Mouse (Mus musculus): ENCODE data around the gene Pglyrp3.
"Not testable (repeated sequence)": the region's sequence is repeated elsewhere in the genome, so short reads cannot be mapped to it uniquely, and the experiment has no call there.

Gene Pglyrp3

DNA sequence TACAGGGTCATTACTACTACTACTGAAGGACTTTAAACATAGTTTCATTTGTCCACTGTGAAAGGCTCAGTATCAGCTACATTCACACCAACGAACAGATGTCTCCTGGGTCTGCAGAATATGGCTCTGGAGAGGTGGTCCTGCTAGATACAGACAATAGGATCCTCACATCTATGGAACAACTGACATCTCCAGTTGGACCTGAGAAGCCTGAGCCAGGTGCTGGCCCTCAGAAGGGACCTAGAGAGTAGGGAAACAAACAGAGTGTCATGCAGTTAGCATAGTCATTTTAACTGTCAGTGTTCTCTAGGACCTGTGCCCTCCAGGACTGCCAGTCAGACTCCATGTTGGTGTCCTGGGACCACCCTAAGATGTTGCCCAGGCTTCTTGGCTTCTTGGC lies at the start of gene Pglyrp3:
Gene Pglyrp3, plus strand, starts transcription at position 301 of the 400 bp plus-strand sequence.
- no peak for DNase-seq (ENCODE audit: low spot score in 2 of 2)

DNA sequence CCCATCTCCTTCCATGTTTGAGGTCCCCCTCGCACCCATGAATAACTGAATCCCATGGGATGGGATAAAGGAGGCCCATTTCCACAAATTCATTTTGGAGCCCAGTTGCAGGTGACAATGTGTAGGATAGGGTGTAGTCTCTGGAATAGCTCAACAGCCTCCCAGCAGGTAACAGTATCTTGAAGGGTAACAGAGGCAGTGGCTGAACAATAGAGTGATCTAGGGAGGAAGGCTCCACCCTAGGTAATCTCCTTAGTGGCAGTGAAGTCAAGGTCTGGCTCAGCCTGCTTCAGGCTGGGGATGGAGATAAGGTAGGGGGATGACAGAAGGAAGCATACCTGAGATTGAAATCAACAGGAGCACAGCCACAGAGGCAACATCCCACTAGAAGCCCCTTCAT lies 3.4 kb upstream of the Pglyrp3 start:
- DNase-seq (ENCODE audit: low spot score in 2 of 2) = no peak

DNA sequence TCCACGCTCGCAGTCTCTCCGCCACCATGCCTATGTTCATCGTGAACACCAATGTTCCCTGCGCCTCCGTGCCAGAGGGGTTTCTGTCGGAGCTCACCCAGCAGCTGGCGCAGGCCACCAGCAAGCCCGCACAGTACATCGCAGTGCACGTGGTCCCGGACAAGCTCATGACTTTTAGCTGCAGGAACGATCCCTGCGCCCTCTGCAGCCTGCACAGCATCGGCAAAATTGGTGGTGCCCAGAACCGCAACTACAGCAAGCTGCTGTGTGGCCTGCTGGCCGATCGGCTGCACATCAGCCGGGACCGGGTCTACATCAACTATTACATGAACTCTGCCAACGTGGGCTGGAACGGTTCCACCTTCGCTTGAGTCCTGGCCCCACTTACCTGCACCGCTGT lies 10.2 kb downstream of the Pglyrp3 start:
- DNase-seq (ENCODE audit: low spot score in 2 of 2) = not testable (repeated sequence)

DNA sequence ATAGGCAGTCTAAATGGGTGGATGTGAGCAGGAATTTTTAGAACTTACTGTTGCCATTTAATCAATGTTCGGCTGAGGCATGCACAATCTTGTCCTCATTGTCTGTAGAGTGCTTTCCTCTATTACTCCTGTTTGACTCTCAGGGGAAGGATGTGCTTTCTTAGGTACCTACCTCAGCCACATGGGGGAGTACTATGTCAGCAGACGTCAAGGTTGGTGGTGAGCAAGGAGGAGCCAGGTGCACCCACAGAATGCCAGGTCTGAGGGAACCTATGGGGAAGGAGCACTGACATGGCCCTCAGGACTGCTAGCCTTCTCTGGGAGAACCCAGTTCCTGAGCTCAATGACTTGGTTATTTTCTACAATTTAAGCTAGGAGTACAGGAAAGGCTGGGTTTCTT lies 18.8 kb downstream of the Pglyrp3 start:
- no peak for DNase-seq (ENCODE audit: low spot score in 2 of 2)

DNA sequence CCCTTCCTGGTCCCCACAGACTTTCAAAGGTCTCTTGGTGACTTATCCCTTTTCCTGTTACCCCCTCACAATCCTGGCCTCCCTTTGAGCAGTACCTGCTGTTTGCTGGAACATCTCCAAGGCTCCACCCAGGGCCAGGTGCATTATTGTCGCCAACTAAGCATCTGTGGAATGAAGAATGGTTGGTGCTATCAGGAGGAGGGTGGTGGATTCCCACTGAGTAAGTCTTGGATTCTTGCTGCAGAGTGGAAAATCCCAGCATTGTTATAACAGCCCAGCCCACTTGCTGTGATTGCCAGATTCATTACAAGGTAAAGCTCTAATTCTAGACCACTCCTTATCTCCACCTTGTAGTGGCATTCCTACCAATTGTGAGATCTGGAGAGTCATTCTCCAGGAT lies 19.5 kb downstream of the Pglyrp3 start:
- DNase-seq (ENCODE audit: low spot score in 2 of 2) = no peak

DNA sequence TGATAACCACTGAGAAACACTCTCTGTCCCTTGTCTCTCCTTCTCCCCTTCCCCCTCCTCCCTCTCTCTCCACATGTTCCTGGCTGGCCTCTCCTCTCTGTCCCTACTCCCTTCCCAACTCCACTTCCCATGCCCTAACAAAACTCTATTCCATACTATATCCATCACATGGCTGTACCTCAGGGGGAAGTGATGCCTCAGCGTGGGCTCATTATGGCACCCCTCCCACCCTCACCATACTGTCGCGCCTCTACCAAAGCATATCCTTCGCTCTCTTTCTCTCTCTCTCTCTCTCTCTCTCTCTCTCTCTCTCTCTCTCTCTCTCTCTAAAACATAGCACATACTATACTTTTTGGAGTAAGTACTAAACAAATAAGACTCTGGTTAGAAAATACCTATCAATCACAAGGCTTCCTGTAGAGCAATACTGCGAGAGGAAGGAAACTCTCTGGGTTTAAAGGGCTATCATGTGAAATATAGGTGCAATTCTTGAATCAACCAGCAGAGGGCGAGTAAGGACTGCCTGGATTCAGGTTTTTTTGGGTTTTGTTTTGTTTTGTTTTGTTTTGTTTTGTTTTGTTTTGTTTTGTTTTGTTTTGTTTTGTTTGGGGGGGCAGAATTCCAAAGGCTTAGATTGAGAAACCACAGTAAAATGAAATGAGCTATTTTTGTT lies 36.1 kb downstream of the Pglyrp3 start:
- no peak for DNase-seq (ENCODE audit: low spot score in 2 of 2)

DNA sequence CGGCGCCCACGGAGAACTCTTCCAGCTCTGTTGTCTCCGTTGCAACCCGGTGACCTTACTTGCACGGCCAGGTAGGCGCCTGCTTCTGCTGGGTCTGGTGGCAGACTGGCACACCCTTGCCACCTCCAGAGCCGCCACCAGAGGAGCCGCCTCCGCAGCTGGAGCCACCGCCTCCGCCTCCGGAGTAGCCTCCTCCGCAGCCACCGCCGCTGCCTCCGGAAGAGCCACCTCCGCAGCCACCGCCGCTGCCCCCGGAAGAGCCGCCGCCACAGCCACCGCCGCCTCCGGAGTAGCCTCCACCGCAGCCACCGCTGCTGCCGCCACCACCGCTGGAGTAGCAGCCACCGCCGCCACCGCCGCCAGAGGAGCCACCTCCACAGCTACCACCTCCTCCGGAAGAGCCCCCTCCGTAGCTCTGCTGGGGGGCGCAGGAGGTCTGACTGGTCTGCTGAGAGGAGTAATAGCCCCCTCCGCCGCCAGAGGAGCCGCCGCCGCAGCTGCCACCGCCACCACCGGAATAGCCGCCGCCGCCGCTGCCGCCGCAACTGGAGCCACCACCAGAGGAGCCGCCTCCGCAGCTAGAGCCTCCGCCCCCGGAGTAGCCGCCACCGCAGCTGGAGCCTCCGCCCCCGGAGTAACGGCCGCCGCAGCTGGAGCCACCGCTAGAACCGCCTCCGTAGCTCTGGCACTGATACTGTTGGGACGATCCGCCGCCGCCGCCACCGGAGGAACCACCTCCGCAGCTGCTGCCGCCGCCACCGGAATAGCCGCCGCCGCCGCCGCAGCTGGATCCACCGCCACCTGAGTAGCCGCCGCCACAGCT lies 66.3 kb downstream of the Pglyrp3 start:
- peak in 1 of 2 experiments; percentile 3 for DNase-seq (ENCODE audit: low spot score in 2 of 2)

Data from spleen, postnatal 14 days (tissue).